Mouse (Mus musculus): ENCODE data around the gene Gpr4.

DNA sequence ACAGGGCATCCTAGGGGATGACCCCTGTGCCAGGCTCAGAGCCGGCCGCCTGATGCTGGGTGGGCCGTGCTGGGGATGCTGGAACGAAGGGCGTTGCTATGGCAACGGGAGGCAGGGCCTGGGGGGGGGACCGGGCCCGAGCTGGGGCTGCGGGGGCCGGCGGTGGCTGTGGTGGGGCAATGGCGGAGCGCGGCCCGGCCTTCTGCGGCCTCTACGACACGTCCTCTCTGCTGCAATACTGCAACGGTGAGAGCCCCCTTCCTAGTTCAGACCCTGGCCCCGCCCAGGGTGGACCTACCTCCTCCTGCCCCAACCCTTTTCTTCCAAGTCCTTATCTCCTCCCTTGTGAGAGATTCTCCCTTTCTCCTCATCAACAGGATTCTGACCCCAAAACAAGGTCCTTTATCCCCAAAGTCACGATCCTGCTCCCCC lies 35.8 kb upstream of the Gpr4 start:
- no peak for TF ChIP-seq CTCF (conservative IDR thresholded peaks at IDR 0.05; ENCODE audit: low read length)
- no peak for TF ChIP-seq NANOG (IDR thresholded peaks at IDR 0.05; ENCODE audit: borderline replicate concordance, low read length)

All from E14TG2a.4 (cell line).